Mouse (Mus musculus) spleen, adult 12 weeks (tissue): ENCODE measurements around the gene Ogn.

Source experiments
- DNase-seq: peaks from one replicate; pipeline ENCODE4 v3.0.0; 2022; ENCODE audit warnings: low spot score

The Ogn gene

GRCm38 (mm10) chr13:49644731-49645529 is 37.1 kb downstream of the Ogn start:
- no peak for DNase-seq

- no peak for DNase-seq
Observed at GRCm38 (mm10) chr13:49646019-49646418, 38.2 kb downstream of the Ogn start.

- DNase-seq = no peak
Observed at GRCm38 (mm10) chr13:49651136-49651535, 43.3 kb downstream of the Ogn start.

DNA sequence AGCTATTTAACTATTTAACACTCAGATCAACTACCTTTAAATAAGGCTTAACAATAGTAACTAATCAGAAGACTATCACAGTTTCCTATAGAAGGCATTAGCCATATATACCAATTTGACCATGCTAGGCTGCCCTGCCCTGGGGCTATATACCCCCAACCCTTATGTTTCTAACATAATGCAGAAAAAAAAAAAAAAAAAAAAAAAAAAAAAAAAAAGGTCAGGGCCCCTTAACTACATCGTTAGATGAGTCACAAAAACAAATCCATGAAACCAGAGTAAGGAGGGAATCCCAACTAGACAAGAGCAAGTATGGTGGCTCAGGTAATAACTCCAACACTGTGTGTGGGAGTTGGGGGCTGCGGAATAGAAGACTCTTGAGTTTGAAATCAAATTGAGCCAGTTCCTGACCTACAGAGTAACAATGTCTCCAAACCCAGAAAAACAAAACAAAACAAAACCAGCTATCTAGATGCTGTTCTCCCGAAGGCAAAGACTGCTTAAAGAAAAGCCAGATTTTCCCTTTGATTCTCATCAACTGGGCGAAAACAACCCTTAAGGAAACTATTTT is 44.0 kb downstream of the Ogn start:
- DNase-seq = no peak

DNA sequence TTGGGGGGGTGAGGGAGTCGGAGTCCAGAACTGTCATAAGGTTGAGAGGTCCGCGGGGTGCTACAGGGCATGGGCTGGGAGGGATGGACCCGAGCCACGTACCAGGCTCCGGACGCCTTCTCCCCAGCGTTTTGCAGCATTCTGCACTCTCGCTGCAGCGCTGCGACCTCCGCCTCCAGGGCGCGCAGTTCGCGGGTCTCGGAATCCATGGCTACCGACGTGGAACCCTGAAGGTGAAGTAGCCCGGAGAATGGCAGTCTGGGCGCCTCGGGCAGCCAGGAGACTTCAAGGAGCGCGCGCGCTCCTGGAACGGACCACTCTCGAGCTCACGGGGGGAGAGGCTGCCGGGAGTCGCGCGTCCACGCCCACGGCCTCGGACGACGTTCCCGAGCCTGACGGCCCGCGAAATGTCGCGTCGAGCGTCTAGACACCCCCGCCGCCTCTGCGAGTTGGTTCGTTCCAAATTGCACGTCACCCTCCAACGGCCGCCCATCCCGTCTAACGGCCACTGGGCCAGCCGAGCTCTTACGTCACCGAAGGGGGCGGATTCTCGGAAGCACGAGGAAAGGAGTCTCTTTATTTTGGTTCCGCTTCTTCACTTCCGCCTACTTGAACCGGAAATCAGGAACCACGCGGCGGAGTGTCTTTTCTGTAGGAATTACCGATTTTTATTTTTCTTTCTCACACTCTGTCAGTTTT is 44.8 kb downstream of the Ogn start, which contains the start of the genes Cenpp and Nol8:
Gene Cenpp (minus strand): TSS at position 305 of the 699 bp plus-strand sequence.
Gene Nol8 (plus strand): TSS at position 598 of the 699 bp plus-strand sequence.
- DNase-seq = peak; percentile 99

DNA sequence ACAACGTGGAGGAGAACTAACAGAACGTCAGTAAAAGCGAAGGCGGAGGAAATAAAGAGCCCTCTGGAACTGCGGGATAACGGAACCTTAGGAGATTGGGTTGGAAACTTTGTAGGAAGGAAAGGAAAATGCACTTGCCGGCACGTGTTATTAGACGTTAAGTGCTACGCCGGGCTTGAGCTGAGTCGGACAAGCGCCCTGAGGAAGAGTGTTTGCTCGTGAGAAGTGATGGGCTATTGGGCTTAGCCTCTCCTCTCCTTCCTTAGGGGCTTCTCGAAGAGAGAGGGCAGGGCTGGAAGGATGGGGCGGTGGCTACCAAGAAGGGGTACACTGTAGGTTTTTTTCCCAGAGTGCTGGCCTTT is 45.3 kb downstream of the Ogn start:
- no peak for DNase-seq
